Mouse (Mus musculus) limb, embryonic 12.5 days (tissue): ENCODE measurements around the gene Gpatch8. TPM values are rescaled to one million over a fixed set of nuclear protein-coding genes. Genes with fewer than 3 reads are reported as not detected.
A peak's percentile ranks its signal among the peaks of the same experiment; 100 is the strongest.

Experiments
- ATAC-seq: fragments of 200-750 bp; cut with Nextera tagmentation; 2 replicates; pipeline ENCODE4 v1.8.0; 2017; ENCODE audit warnings: low read depth, moderate TSS enrichment; ENCODE audit not compliant: insufficient number of reproducible peaks, insufficient read depth, low FRiP score, low TSS enrichment
- H3K27ac ChIP-seq: fragments of 300-500 bp; sonication (generic); 2 replicates; pipeline ENCODE4 v1.5.1; 2016; ENCODE audit warnings: mild to moderate bottlenecking, moderate library complexity
- H3K27me3 ChIP-seq: fragments of 300-500 bp; sonication (generic); 2 replicates; pipeline ENCODE4 v1.6.1; 2016; ENCODE audit warnings: mild to moderate bottlenecking, moderate library complexity
- H3K36me3 ChIP-seq: fragments of 300-500 bp; sonication (generic); 2 replicates; pipeline ENCODE4 v1.6.1; 2016; ENCODE audit warnings: mild to moderate bottlenecking, moderate library complexity
- H3K4me1 ChIP-seq: fragments of 300-500 bp; sonication (generic); replicated peaks from 2 replicates; pipeline ENCODE4 v1.6.1; 2016
- H3K4me2 ChIP-seq: fragments of 300-500 bp; sonication (generic); 2 replicates; pipeline ENCODE4 v1.6.1; 2016; ENCODE audit warnings: mild to moderate bottlenecking, moderate library complexity
- H3K4me3 ChIP-seq: fragments of 300-500 bp; sonication (generic); replicated peaks from 2 replicates; pipeline ENCODE4 v1.5.1; 2016; ENCODE audit warnings: mild to moderate bottlenecking
- H3K9ac ChIP-seq: fragments of 300-500 bp; sonication (generic); replicated peaks from 2 replicates; pipeline ENCODE4 v1.6.1; 2016; ENCODE audit warnings: mild to moderate bottlenecking, moderate library complexity
- H3K9me3 ChIP-seq: fragments of 300-500 bp; sonication (generic); 2 replicates; pipeline ENCODE4 v1.6.1; 2016; ENCODE audit warnings: mild to moderate bottlenecking, moderate library complexity
- WGBS: fragments of 180-500 bp; shearing (Covaris S2); methylation state at CpG from one replicate; pipeline ENCODE4 v1.1.7; 2016; 5-methylcytosine and 5-hydroxymethylcytosine counted together
- polyA plus RNA-seq: library from polyadenylated mRNA; unstranded; fragments of >200 nt; fragmentation: Nextera tagmentation; extraction: Ambion mirVana; gene quantifications from 2 replicates; pipeline ENCODE4 v1.2.1, GENCODE M21; 2016

The Gpatch8 gene
- polyA plus RNA-seq, 1 experiment from 2014 or later: 77.6 TPM

DNA sequence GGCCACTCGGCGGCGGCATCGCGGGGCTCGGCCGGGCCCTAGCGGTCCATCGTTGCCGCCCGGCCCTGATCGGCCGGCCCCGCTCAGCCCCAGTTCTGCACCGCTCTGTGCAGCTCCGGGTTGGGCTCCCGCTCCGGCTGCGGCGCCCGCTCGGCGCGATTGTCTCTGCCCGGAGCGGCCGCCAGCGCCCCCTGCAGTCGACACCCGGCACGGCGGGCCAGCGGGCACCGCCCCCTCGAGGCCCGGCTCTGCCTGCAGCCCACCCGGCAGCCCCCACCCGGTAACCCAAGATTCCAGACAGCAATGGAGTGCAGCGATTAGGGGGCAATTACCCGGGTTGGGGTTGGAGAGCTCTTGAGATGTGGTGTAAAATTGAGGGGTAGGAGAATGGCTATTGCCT is 108.7 kb downstream of the Gpatch8 start, which contains the start of gene Fam171a2:
Gene Fam171a2, minus strand, starts transcription at position 186 of the 400 bp plus-strand sequence.
- Histone ChIP-seq H3K4me2 (peak within 1 kb of the TSS; percentile 93), H3K9ac (peak within 1 kb of the TSS; percentile 95), H3K9me3 (no peaks in the 10 kb centered on the region), H3K27ac (peak within 1 kb of the TSS; percentile 90), H3K27me3 (peaks cover 39% of the 10 kb centered on the region), H3K4me3 (peak within 1 kb of the TSS; percentile 95), H3K36me3 (peaks cover 14% of the 10 kb centered on the region), H3K4me1 (peaks cover 38% of the 10 kb centered on the region)
- under 1% methylated on average over 39 of the region's 40 CpGs for WGBS
- ATAC-seq: peak; percentile 70

GRCm38 (mm10) chr11:102446581-102447461 is 109.4 kb downstream of the Gpatch8 start:
- Histone ChIP-seq H3K9ac (peak overlapping the region; percentile 95), H3K27me3 (peaks cover 32% of the 10 kb centered on the region), H3K9me3 (no peaks in the 10 kb centered on the region), H3K36me3 (peaks cover 21% of the 10 kb centered on the region), H3K4me2 (peak overlapping the region; percentile 93), H3K4me3 (peak overlapping the region; percentile 95), H3K27ac (peak overlapping the region; percentile 90), H3K4me1 (peaks cover 38% of the 10 kb centered on the region)
- under 1% methylated on average over 48 of the region's 49 CpGs for WGBS
- peak; percentile 48 for ATAC-seq

DNA sequence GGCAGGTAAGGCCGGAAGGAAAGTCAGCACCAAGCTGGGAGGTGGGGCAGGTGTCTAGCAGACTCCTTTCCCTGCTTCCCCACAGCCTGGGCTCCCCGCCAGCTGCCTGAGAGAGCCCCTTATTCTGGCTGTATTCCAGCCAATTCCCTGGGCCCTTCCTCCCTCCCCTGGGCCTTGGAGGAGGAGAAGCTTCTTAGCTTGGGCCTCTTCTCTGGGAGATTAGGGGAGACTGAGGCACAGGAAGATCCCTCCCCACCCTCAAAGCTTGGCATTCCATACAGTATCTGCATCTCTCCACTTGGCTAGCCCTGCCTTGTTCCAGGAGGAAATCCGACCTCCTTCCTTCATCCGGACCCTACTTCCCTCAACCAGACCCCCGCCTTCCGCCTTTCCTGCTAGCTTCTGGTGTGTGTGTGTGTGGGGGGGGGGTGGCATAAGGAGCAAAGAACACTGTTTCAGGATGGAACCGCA is 110.3 kb downstream of the Gpatch8 start:
- Histone ChIP-seq H3K4me1 (peaks cover 38% of the 10 kb centered on the region), H3K27me3 (peaks cover 29% of the 10 kb centered on the region)
- 10% methylated on average over 7 of the region's 7 CpGs for WGBS

DNA sequence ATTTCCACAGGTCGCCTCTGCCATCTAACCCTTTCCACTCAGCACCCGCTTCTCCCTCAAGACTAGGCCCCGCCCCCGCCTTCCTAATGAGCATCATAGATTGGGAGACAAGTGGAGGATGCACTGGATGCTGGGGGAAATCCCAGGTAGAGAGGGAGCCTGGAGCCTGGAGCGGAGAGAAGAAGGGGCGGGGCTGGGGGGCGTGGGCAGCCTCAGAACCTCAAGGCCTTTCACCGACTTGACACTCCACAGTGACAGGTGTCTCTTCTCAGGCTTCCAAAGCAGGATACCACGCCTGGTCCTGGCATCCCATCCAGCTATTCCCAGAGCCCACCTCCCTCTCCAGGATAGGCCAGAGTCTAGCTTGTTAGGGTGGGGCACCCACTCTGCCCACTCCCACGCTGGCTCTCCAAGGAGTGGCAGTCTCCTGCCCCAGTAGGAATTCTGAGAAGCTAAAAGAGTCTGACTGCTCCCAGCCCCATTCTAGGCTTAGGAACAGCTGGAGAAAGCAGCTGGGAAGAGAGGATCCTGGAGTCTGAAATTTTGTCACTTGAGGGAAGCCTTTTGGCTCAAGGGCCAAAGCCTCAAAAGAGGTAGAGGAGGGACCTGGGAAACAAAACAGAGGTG is 110.8 kb downstream of the Gpatch8 start:
- H3K9me3 ChIP-seq: no peaks in the 10 kb centered on the region
- peak overlapping the region; percentile 90 for H3K27ac ChIP-seq
- peaks cover 36% of the 10 kb centered on the region for H3K36me3 ChIP-seq
- H3K4me2 ChIP-seq: peak overlapping the region; percentile 93
- peaks cover 38% of the 10 kb centered on the region for H3K4me1 ChIP-seq
- WGBS: 13% methylated on average over 10 of the region's 10 CpGs
- H3K4me3 ChIP-seq: peak overlapping the region; percentile 95
- peak overlapping the region; percentile 34 for H3K9ac ChIP-seq
- ATAC-seq: no peak
- peaks cover 24% of the 10 kb centered on the region for H3K27me3 ChIP-seq

More for the DNA sequence above, 110.3 kb downstream of the Gpatch8 start:
- H3K27ac ChIP-seq: peak overlapping the region; percentile 90
- H3K4me2 ChIP-seq: peak overlapping the region; percentile 93
- peak overlapping the region; percentile 95 for H3K9ac ChIP-seq
- H3K4me3 ChIP-seq: peak overlapping the region; percentile 95
- H3K36me3 ChIP-seq: peaks cover 30% of the 10 kb centered on the region
- ATAC-seq: no peak
- H3K9me3 ChIP-seq: no peaks in the 10 kb centered on the region

- peaks cover 38% of the 10 kb centered on the region for H3K4me1 ChIP-seq
- H3K9me3 ChIP-seq: no peaks in the 10 kb centered on the region
- H3K27ac ChIP-seq: 0 out of 2 replicates have a peak overlapping the region, but pooled peaks have one; percentile 90
- H3K4me2 ChIP-seq: peak overlapping the region; percentile 93
- H3K9ac ChIP-seq: peak overlapping the region; percentile 34; the same call in 1 of the 2 replicates
- WGBS: 10% methylated on average over 6 of the region's 6 CpGs
- ATAC-seq: no peak
- H3K36me3 ChIP-seq: peaks cover 41% of the 10 kb centered on the region
- 0 out of 2 replicates have a peak overlapping the region, but pooled peaks have one; percentile 95 for H3K4me3 ChIP-seq
- H3K27me3 ChIP-seq: peaks cover 24% of the 10 kb centered on the region
Observed at GRCm38 (mm10) chr11:102444781-102445180, 111.4 kb downstream of the Gpatch8 start.

- no peak overlapping the region for H3K9ac ChIP-seq
- peaks cover 24% of the 10 kb centered on the region for H3K27me3 ChIP-seq
- no peaks in the 10 kb centered on the region for H3K9me3 ChIP-seq
- H3K27ac ChIP-seq: no peak overlapping the region
- H3K4me2 ChIP-seq: no peak overlapping the region
- ATAC-seq: no peak
- no peak overlapping the region for H3K4me3 ChIP-seq
- WGBS: 70% methylated on average over 3 of the region's 3 CpGs
- peaks cover 46% of the 10 kb centered on the region for H3K36me3 ChIP-seq
- peaks cover 38% of the 10 kb centered on the region for H3K4me1 ChIP-seq
Observed at GRCm38 (mm10) chr11:102444321-102444720, 111.9 kb downstream of the Gpatch8 start.

DNA sequence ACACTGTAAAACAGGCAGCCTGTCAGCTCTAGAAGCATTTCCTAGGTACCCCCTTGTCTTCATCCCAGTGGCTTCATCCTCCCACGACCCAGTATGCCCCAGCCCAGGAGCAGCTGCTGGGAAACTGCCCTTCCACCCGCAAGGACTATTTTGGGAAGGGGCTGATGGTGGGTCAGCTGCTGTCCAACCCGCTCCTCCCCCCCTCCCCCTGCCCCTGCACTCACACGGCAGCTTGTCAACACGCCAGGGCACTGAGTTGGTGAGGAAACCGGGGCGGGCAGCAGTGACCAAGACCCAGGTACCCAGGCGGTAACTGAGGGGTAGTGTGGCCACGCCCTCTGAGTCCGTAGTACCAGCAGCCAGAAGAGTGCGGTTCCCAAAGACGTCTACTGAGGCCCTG is 112.5 kb downstream of the Gpatch8 start:
- no peak for ATAC-seq
- WGBS: 55% methylated on average over 12 of the region's 12 CpGs
- H3K27me3 ChIP-seq: peaks cover 25% of the 10 kb centered on the region
- H3K9me3 ChIP-seq: no peaks in the 10 kb centered on the region
- peaks cover 41% of the 10 kb centered on the region for H3K4me1 ChIP-seq
- 0 out of 2 replicates have a peak overlapping the region, but pooled peaks have one; percentile 1 for H3K9ac ChIP-seq
- H3K27ac ChIP-seq: no peak overlapping the region
- H3K4me2 ChIP-seq: no peak overlapping the region
- H3K4me3 ChIP-seq: no peak overlapping the region
- H3K36me3 ChIP-seq: peaks cover 52% of the 10 kb centered on the region

DNA sequence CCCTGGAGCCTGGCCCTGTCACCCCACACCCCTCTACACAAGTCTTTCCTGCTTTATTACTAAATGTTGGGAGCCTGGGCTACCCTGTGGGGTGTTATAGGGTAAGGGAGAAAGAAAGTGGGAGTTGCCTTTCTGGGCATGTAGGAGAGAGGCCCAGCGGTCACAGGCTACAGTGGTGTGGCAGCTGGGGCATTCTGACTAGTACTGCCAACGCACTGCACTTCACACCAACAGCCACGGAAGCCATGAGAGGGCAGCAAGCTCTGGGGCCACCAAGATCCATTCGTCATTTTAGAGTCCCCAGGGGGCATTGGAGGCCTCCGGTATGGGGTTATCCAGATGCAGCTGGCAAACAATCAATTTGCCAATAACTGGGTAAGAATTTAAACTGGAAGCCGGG is 114.1 kb downstream of the Gpatch8 start:
- no peak for ATAC-seq
- Histone ChIP-seq H3K4me3 (no peak overlapping the region), H3K4me1 (peaks cover 46% of the 10 kb centered on the region), H3K27ac (no peak overlapping the region), H3K27me3 (peaks cover 32% of the 10 kb centered on the region), H3K9me3 (no peaks in the 10 kb centered on the region), H3K4me2 (no peak overlapping the region), H3K9ac (no peak overlapping the region), H3K36me3 (peaks cover 65% of the 10 kb centered on the region)
- WGBS: 91% methylated on average over 6 of the region's 6 CpGs

DNA sequence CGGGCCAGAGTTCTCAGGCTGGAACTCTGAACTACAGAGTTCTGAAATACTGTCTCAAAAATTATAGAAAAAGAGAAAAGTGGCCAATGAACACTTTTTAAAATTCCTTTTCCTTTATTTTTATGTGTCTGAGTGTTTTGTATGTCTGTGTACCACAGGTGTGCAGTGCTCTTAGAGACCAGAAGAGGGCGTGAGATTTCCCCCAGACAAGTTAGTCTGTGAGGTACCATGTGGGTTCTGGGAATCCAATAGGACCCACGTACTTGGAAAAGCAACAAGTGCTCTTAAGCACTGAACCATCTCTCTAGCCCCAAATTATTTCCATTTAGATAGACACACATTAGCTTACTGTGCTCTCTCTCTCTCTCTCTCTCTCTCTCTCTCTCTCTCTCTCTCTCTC is 114.8 kb downstream of the Gpatch8 start:
- 80% methylated on average over 3 of the region's 3 CpGs for WGBS
- Histone ChIP-seq H3K4me1 (peaks cover 47% of the 10 kb centered on the region), H3K27ac (no peak overlapping the region), H3K4me3 (no peak overlapping the region), H3K4me2 (no peak overlapping the region), H3K36me3 (peaks cover 71% of the 10 kb centered on the region), H3K27me3 (peaks cover 36% of the 10 kb centered on the region), H3K9me3 (no peaks in the 10 kb centered on the region), H3K9ac (no peak overlapping the region)
- ATAC-seq: no peak

DNA sequence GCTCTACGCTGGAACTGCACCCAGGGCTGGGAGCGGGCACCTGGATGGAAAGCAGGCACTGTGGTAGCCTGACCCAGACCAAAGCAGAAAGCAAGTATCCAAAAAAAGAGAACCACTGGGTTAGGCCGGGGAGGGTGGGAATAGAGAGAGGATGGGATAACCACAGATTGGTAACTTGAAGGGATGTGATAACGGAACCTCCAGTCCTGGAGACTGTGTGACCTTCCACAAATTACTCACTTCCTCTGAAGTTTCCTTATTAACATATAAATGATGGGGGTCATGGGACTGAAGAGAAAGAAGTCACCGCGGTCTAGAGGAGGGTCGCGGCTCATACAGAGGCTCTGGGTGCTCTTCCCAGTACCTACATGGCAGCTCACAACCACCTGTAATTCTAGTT is 115.9 kb downstream of the Gpatch8 start:
- no peak overlapping the region for H3K4me3 ChIP-seq
- H3K27ac ChIP-seq: no peak overlapping the region
- ATAC-seq: no peak
- H3K9me3 ChIP-seq: no peaks in the 10 kb centered on the region
- H3K4me1 ChIP-seq: peaks cover 35% of the 10 kb centered on the region
- H3K9ac ChIP-seq: no peak overlapping the region
- no peak overlapping the region for H3K4me2 ChIP-seq
- peaks cover 36% of the 10 kb centered on the region for H3K27me3 ChIP-seq
- H3K36me3 ChIP-seq: peaks cover 83% of the 10 kb centered on the region
- WGBS: 92% methylated on average over 8 of the region's 8 CpGs
